Mouse (Mus musculus): Measurements from ENCODE around the gene Sema6d. TPM values are rescaled to one million over a fixed set of nuclear protein-coding genes. Genes with fewer than 3 reads are reported as not detected.

The Sema6d gene
- polyA plus RNA-seq, 1 experiment from 2014 or later, result 16.0 TPM

DNA sequence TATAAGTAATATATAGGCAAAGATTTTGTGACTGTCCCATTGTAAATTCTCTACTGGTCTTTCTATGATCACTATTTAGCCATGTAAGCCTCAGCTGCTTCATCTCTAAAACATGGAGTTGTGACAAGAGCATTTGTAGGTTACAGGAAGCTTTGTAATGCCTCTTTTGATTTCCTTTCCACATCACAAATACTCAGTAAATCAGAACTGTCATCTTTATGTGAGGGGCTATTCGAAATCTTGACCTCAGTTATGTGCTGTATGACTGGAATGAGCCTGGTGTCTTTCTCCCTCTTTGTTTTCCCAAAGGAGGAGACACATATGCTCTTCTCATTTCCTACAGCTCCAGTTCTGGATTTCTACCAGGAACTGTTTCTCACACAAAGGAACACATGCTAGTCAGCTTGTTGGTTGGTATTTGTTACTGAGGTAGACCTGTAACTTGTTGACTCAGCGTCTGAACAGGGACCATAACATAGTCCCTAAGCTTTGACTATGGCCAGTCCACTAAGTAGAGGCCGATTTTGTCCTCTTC is 51.8 kb downstream of the Sema6d start:
- 73% methylated on average over 3 of the region's 3 CpGs for WGBS
- no peak overlapping the region for H3K9ac ChIP-seq (replicated peaks; ENCODE audit: low read depth, low read length)
- no peaks in the 10 kb centered on the region for H3K4me1 ChIP-seq (ENCODE audit: control insufficient read depth, insufficient read depth, low read length)
- no peak for ATAC-seq (ENCODE audit: insufficient number of reproducible peaks, insufficient read depth, low FRiP score, low read depth)
- no peak overlapping the region for H3K4me3 ChIP-seq (ENCODE audit: low read depth, low read length)
- no peak overlapping the region for H3K4me2 ChIP-seq (replicated peaks; ENCODE audit: low read depth, low read length)
- no peaks in the 10 kb centered on the region for H3K9me3 ChIP-seq (ENCODE audit: control insufficient read depth, low read depth, low read length)
- no peaks in the 10 kb centered on the region for H3K36me3 ChIP-seq (ENCODE audit: control insufficient read depth, insufficient read depth, low read length)
- no peak overlapping the region for H3K27ac ChIP-seq (ENCODE audit: low read length)
- H3K27me3 ChIP-seq (ENCODE audit: control insufficient read depth, insufficient read depth, low read length), result no peaks in the 10 kb centered on the region

DNA sequence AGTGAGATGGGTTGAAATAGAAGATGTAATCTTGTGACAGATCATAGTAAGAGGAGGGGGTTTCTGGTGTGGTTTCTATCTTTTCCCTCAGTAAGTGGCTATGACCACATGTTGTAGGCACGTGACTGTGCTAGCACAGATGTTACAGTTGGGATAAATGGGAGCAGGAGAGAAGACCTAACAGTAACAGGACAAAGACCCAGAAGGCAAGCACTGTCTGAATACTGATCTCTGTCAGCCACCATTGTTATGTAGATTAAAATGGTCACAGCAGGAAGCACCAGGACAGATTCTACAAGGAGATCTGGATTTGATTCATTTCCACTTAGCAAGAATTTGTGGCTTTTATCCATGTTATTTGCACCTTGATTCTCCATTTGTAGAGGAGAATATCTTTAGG is 55.8 kb downstream of the Sema6d start:
- 39% methylated on average over 1 of the region's 1 CpGs for WGBS
- ATAC-seq (ENCODE audit: insufficient number of reproducible peaks, insufficient read depth, low FRiP score, low read depth), result no peak
- H3K9me3 ChIP-seq (ENCODE audit: control insufficient read depth, low read depth, low read length), result no peaks in the 10 kb centered on the region
- no peak overlapping the region for H3K4me3 ChIP-seq (ENCODE audit: low read depth, low read length)
- no peak overlapping the region for H3K9ac ChIP-seq (replicated peaks; ENCODE audit: low read depth, low read length)
- H3K4me1 ChIP-seq (ENCODE audit: control insufficient read depth, insufficient read depth, low read length), result no peaks in the 10 kb centered on the region
- no peaks in the 10 kb centered on the region for H3K36me3 ChIP-seq (ENCODE audit: control insufficient read depth, insufficient read depth, low read length)
- no peak overlapping the region for H3K4me2 ChIP-seq (replicated peaks; ENCODE audit: low read depth, low read length)
- H3K27me3 ChIP-seq (ENCODE audit: control insufficient read depth, insufficient read depth, low read length), result no peaks in the 10 kb centered on the region
- H3K27ac ChIP-seq (ENCODE audit: low read length), result no peak overlapping the region

GRCm38 (mm10) chr2:124158158-124158557 is 68.4 kb downstream of the Sema6d start:
- no peak for ATAC-seq (ENCODE audit: insufficient number of reproducible peaks, insufficient read depth, low FRiP score, low read depth)
- Histone ChIP-seq H3K9me3 (ENCODE audit: control insufficient read depth, low read depth, low read length) (no peaks in the 10 kb centered on the region), H3K9ac (replicated peaks; ENCODE audit: low read depth, low read length) (no peak overlapping the region), H3K36me3 (ENCODE audit: control insufficient read depth, insufficient read depth, low read length) (no peaks in the 10 kb centered on the region), H3K4me3 (ENCODE audit: low read depth, low read length) (no peak overlapping the region), H3K4me2 (replicated peaks; ENCODE audit: low read depth, low read length) (no peak overlapping the region), H3K27me3 (ENCODE audit: control insufficient read depth, insufficient read depth, low read length) (no peaks in the 10 kb centered on the region), H3K4me1 (ENCODE audit: control insufficient read depth, insufficient read depth, low read length) (no peaks in the 10 kb centered on the region), H3K27ac (ENCODE audit: low read length) (no peak overlapping the region)
- WGBS, result 28% methylated on average over 1 of the region's 1 CpGs

DNA sequence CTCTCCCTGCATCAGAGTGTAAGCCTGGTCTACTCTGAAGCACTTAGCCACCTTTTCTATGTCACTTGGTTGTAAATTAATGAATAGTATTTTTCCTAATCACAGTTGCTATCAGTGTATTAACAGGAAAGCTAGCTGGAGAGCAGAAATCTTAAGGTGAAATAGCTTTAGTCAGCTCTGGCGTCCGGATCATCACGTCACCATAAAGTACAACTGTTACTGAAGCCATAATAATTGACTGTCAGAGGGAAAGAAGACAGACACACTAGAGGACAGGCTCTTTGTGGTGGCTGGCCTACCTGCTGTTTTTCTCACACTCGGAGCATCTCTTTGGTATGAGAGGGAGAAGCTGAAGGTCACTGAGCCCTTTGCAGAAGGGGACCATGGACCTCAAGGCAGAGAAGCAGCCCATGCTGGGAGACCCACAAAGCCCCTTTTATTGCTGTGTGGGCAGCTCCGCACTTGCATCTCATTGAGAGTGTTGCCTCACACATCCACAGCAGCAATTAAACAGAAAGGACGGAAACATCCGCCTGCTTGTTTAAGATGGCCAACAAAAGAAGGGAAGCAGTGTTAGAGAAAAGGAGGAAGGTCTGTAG is 72.3 kb downstream of the Sema6d start:
- WGBS, result 66% methylated on average over 7 of the region's 7 CpGs
- no peak for ATAC-seq (ENCODE audit: insufficient number of reproducible peaks, insufficient read depth, low FRiP score, low read depth)
- no peak overlapping the region for H3K27ac ChIP-seq (ENCODE audit: low read length)

GRCm38 (mm10) chr2:124168411-124168810 is 78.6 kb downstream of the Sema6d start:
- Histone ChIP-seq H3K4me3 (ENCODE audit: low read depth, low read length) (no peak overlapping the region), H3K9me3 (ENCODE audit: control insufficient read depth, low read depth, low read length) (no peaks in the 10 kb centered on the region), H3K9ac (replicated peaks; ENCODE audit: low read depth, low read length) (no peak overlapping the region), H3K27me3 (ENCODE audit: control insufficient read depth, insufficient read depth, low read length) (no peaks in the 10 kb centered on the region), H3K4me1 (ENCODE audit: control insufficient read depth, insufficient read depth, low read length) (no peaks in the 10 kb centered on the region), H3K36me3 (ENCODE audit: control insufficient read depth, insufficient read depth, low read length) (no peaks in the 10 kb centered on the region), H3K27ac (ENCODE audit: low read length) (no peak overlapping the region), H3K4me2 (replicated peaks; ENCODE audit: low read depth, low read length) (no peak overlapping the region)
- ATAC-seq (ENCODE audit: insufficient number of reproducible peaks, insufficient read depth, low FRiP score, low read depth), result no peak
- WGBS, result 86% methylated on average over 1 of the region's 1 CpGs

More for the DNA sequence above, 72.3 kb downstream of the Sema6d start:
- Histone ChIP-seq H3K4me3 (ENCODE audit: low read depth, low read length) (no peak overlapping the region), H3K9me3 (ENCODE audit: control insufficient read depth, low read depth, low read length) (no peaks in the 10 kb centered on the region), H3K9ac (replicated peaks; ENCODE audit: low read depth, low read length) (no peak overlapping the region), H3K27me3 (ENCODE audit: control insufficient read depth, insufficient read depth, low read length) (no peaks in the 10 kb centered on the region), H3K4me2 (replicated peaks; ENCODE audit: low read depth, low read length) (no peak overlapping the region), H3K4me1 (ENCODE audit: control insufficient read depth, insufficient read depth, low read length) (no peaks in the 10 kb centered on the region), H3K36me3 (ENCODE audit: control insufficient read depth, insufficient read depth, low read length) (no peaks in the 10 kb centered on the region)

GRCm38 (mm10) chr2:124171718-124172117 is 81.9 kb downstream of the Sema6d start:
- H3K4me1 ChIP-seq (ENCODE audit: control insufficient read depth, insufficient read depth, low read length), result no peaks in the 10 kb centered on the region
- H3K4me3 ChIP-seq (ENCODE audit: low read depth, low read length), result no peak overlapping the region
- no peaks in the 10 kb centered on the region for H3K9me3 ChIP-seq (ENCODE audit: control insufficient read depth, low read depth, low read length)
- ATAC-seq (ENCODE audit: insufficient number of reproducible peaks, insufficient read depth, low FRiP score, low read depth), result no peak
- no peak overlapping the region for H3K4me2 ChIP-seq (replicated peaks; ENCODE audit: low read depth, low read length)
- WGBS, result 84% methylated on average over 3 of the region's 3 CpGs
- H3K27me3 ChIP-seq (ENCODE audit: control insufficient read depth, insufficient read depth, low read length), result no peaks in the 10 kb centered on the region
- H3K36me3 ChIP-seq (ENCODE audit: control insufficient read depth, insufficient read depth, low read length), result no peaks in the 10 kb centered on the region
- no peak overlapping the region for H3K9ac ChIP-seq (replicated peaks; ENCODE audit: low read depth, low read length)
- H3K27ac ChIP-seq (ENCODE audit: low read length), result no peak overlapping the region

- 33% methylated on average over 1 of the region's 1 CpGs for WGBS
- no peaks in the 10 kb centered on the region for H3K9me3 ChIP-seq (ENCODE audit: control insufficient read depth, low read depth, low read length)
- H3K36me3 ChIP-seq (ENCODE audit: control insufficient read depth, insufficient read depth, low read length), result no peaks in the 10 kb centered on the region
- H3K4me1 ChIP-seq (ENCODE audit: control insufficient read depth, insufficient read depth, low read length), result no peaks in the 10 kb centered on the region
- no peaks in the 10 kb centered on the region for H3K27me3 ChIP-seq (ENCODE audit: control insufficient read depth, insufficient read depth, low read length)
- no peak overlapping the region for H3K4me3 ChIP-seq (ENCODE audit: low read depth, low read length)
- H3K27ac ChIP-seq (ENCODE audit: low read length), result no peak overlapping the region
- H3K4me2 ChIP-seq (replicated peaks; ENCODE audit: low read depth, low read length), result no peak overlapping the region
- no peak for ATAC-seq (ENCODE audit: insufficient number of reproducible peaks, insufficient read depth, low FRiP score, low read depth)
- no peak overlapping the region for H3K9ac ChIP-seq (replicated peaks; ENCODE audit: low read depth, low read length)
These were observed 86.5 kb downstream of the Sema6d start for GRCm38 (mm10) chr2:124176265-124176664.

- Histone ChIP-seq H3K4me2 (replicated peaks; ENCODE audit: low read depth, low read length) (no peak overlapping the region), H3K9ac (replicated peaks; ENCODE audit: low read depth, low read length) (no peak overlapping the region), H3K4me1 (ENCODE audit: control insufficient read depth, insufficient read depth, low read length) (no peaks in the 10 kb centered on the region), H3K36me3 (ENCODE audit: control insufficient read depth, insufficient read depth, low read length) (no peaks in the 10 kb centered on the region), H3K27ac (ENCODE audit: low read length) (no peak overlapping the region), H3K27me3 (ENCODE audit: control insufficient read depth, insufficient read depth, low read length) (no peaks in the 10 kb centered on the region), H3K9me3 (ENCODE audit: control insufficient read depth, low read depth, low read length) (no peaks in the 10 kb centered on the region), H3K4me3 (ENCODE audit: low read depth, low read length) (no peak overlapping the region)
- WGBS, result 53% methylated on average over 4 of the region's 4 CpGs
- ATAC-seq (ENCODE audit: insufficient number of reproducible peaks, insufficient read depth, low FRiP score, low read depth), result no peak
These were observed 87.0 kb downstream of the Sema6d start for GRCm38 (mm10) chr2:124176711-124177169.

DNA sequence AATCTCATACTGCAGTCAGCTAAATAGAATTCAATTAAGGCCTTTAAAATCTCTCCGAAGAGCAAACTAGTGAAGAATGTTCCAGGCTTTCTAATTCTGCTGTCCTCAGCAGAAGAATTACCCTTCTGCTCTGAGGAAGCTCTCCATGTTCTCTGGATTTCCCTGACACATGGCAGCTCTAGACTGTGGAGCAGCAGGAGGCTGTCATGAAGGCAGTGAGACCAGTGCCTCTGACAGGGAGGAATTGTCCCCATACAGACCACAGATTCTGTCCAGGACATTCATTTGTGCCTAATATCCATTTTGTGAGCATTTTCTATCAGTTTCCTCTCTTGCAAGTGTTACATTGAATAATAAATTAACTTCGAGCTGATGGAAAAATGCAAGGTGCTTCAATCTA is 99.5 kb downstream of the Sema6d start:
- no peak overlapping the region for H3K9ac ChIP-seq (replicated peaks; ENCODE audit: low read depth, low read length)
- no peak for ATAC-seq (ENCODE audit: insufficient number of reproducible peaks, insufficient read depth, low FRiP score, low read depth)
- H3K4me2 ChIP-seq (replicated peaks; ENCODE audit: low read depth, low read length), result no peak overlapping the region
- no peaks in the 10 kb centered on the region for H3K27me3 ChIP-seq (ENCODE audit: control insufficient read depth, insufficient read depth, low read length)
- WGBS, result 80% methylated on average over 2 of the region's 2 CpGs
- no peak overlapping the region for H3K27ac ChIP-seq (ENCODE audit: low read length)
- no peak overlapping the region for H3K4me3 ChIP-seq (ENCODE audit: low read depth, low read length)
- no peaks in the 10 kb centered on the region for H3K4me1 ChIP-seq (ENCODE audit: control insufficient read depth, insufficient read depth, low read length)
- no peaks in the 10 kb centered on the region for H3K36me3 ChIP-seq (ENCODE audit: control insufficient read depth, insufficient read depth, low read length)
- H3K9me3 ChIP-seq (ENCODE audit: control insufficient read depth, low read depth, low read length), result no peaks in the 10 kb centered on the region
